Mouse (Mus musculus) liver (tissue): ENCODE results near the gene Serpina1e.
"Not testable (repeated sequence)": the region's sequence is repeated elsewhere in the genome, so short reads cannot be mapped to it uniquely, and the experiment has no call there.

Experiments used
- DNase-seq: peaks from one replicate; pipeline ENCODE4 v3.0.0-alpha.2; 2020; ENCODE audit warnings: mixed read lengths

The Serpina1e gene

GRCm38 (mm10) chr12:103962337-103962736 lies 3.6 kb upstream of the Serpina1e start:
- no peak for DNase-seq

- no peak for DNase-seq
These were observed 2.9 kb upstream of the Serpina1e start for GRCm38 (mm10) chr12:103961716-103962115.

- not testable (repeated sequence) for DNase-seq
These were observed 2.2 kb downstream of the Serpina1e start for GRCm38 (mm10) chr12:103956555-103956954.

GRCm38 (mm10) chr12:103952972-103953371 lies 5.8 kb downstream of the Serpina1e start:
- not testable (repeated sequence) for DNase-seq

GRCm38 (mm10) chr12:103946243-103946642 lies 12.5 kb downstream of the Serpina1e start:
- DNase-seq: no peak

GRCm38 (mm10) chr12:103909181-103909580 lies 49.6 kb downstream of the Serpina1e start:
- not testable (repeated sequence) for DNase-seq

- not testable (repeated sequence) for DNase-seq
These were observed 51.0 kb downstream of the Serpina1e start for GRCm38 (mm10) chr12:103907746-103908145.

GRCm38 (mm10) chr12:103904837-103905340 lies 53.9 kb downstream of the Serpina1e start, which contains the start of gene Serpina1c:
TSS of gene Serpina1c (minus strand) at chr12:103904887.
- DNase-seq: not testable (repeated sequence)

GRCm38 (mm10) chr12:103901929-103902328 lies 56.8 kb downstream of the Serpina1e start:
- DNase-seq: not testable (repeated sequence)
